Mouse (Mus musculus) kidney, embryonic 15.5 days (tissue): ENCODE data around the gene Klhl25. TPM values are rescaled to one million over a fixed set of nuclear protein-coding genes. Genes with fewer than 3 reads are reported as not detected.

Experiments used
- ATAC-seq: fragments of 200-750 bp; cut with Nextera tagmentation; replicated peaks from 2 replicates; pipeline ENCODE4 v1.8.0; 2017; ENCODE audit warnings: moderate TSS enrichment; ENCODE audit not compliant: low FRiP score
- H3K27ac ChIP-seq: fragments of 300-500 bp; sonication (generic); 2 replicates; pipeline ENCODE4 v1.5.1; 2015; ENCODE audit warnings: mild to moderate bottlenecking, inconsistent platforms
- H3K27me3 ChIP-seq: fragments of 300-500 bp; sonication (generic); 2 replicates; pipeline ENCODE4 v1.6.1; 2015; ENCODE audit warnings: inconsistent platforms
- H3K36me3 ChIP-seq: fragments of 300-500 bp; sonication (generic); 2 replicates; pipeline ENCODE4 v1.6.1; 2015; ENCODE audit warnings: inconsistent platforms
- H3K4me1 ChIP-seq: fragments of 300-500 bp; sonication (generic); 2 replicates; pipeline ENCODE4 v1.6.1; 2015; ENCODE audit warnings: inconsistent platforms
- H3K4me2 ChIP-seq: fragments of 300-500 bp; sonication (generic); 2 replicates; pipeline ENCODE4 v1.6.1; 2015; ENCODE audit warnings: moderate library complexity, mild to moderate bottlenecking, inconsistent platforms
- H3K4me3 ChIP-seq: fragments of 300-500 bp; sonication (generic); replicated peaks from 2 replicates; pipeline ENCODE4 v1.5.1; 2015; ENCODE audit warnings: mild to moderate bottlenecking, inconsistent platforms
- H3K9ac ChIP-seq: fragments of 300-500 bp; sonication (generic); 2 replicates; pipeline ENCODE4 v1.6.1; 2015; ENCODE audit warnings: mild to moderate bottlenecking, inconsistent platforms
- H3K9me3 ChIP-seq: fragments of 300-500 bp; sonication (generic); replicated peaks from 2 replicates; pipeline ENCODE4 v1.6.1; 2016; ENCODE audit warnings: inconsistent platforms
- WGBS: fragments of 180-500 bp; shearing (Covaris S2); methylation state at CpG from one replicate; pipeline ENCODE4 v1.1.7; 2015; ENCODE audit warnings: mixed read lengths; 5-methylcytosine and 5-hydroxymethylcytosine counted together
- polyA plus RNA-seq: library from polyadenylated mRNA; unstranded; fragments of >200 nt; fragmentation: Nextera tagmentation; extraction: Ambion mirVana; gene quantifications from 2 replicates; pipeline ENCODE4 v1.2.1, GENCODE M21; 2015

Klhl25 gene
- 15.4 and 16.9 TPM in 2 replicates for polyA plus RNA-seq

DNA sequence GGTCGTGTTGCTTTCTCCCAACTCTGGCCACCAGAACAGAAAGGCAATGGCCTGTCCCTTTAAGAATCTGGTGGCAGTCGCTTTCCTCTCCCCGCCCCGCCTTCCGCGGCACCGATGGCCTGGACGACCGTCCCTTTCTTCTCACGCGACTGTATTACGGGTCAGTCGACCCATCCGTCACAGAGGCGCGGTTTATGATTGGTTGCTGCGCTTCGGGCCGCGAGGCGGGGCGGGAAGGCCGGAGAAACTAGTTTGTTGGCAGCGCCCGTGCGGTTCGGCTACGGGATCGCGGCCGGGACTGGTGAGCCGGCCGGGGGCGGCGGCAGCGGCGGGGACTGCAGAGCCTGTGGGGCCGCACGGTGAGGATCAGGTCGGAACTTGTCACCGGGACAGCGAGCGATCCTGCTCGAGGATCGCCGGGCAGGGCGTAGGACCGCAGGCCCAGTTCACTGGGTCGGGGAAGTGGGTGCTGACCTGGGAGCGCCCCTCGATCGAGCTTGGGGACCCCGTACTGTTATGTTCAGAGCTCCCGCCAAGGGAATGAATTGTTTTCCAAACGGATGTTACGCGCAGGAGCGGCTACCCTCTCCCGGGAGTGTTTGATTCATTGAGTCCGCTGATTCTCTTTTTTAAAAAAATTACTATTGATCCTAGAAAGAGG lies at the start of gene Klhl25:
Gene Klhl25, plus strand, starts transcription at position 196 of the 661 bp plus-strand sequence.
- Histone ChIP-seq H3K4me1 (peaks cover 28% of the 10 kb centered on the region), H3K27ac (peak within 1 kb of the TSS; percentile 93), H3K36me3 (peaks cover 9% of the 10 kb centered on the region; the same call in 1 of the 2 replicates), H3K27me3 (no peaks in the 10 kb centered on the region), H3K9ac (peak within 1 kb of the TSS; percentile 94), H3K4me2 (peak within 1 kb of the TSS; percentile 86), H3K9me3 (no peaks in the 10 kb centered on the region), H3K4me3 (peak within 1 kb of the TSS; percentile 98)
- under 1% methylated on average over 60 of the region's 60 CpGs for WGBS
- peak; percentile 98 for ATAC-seq

DNA sequence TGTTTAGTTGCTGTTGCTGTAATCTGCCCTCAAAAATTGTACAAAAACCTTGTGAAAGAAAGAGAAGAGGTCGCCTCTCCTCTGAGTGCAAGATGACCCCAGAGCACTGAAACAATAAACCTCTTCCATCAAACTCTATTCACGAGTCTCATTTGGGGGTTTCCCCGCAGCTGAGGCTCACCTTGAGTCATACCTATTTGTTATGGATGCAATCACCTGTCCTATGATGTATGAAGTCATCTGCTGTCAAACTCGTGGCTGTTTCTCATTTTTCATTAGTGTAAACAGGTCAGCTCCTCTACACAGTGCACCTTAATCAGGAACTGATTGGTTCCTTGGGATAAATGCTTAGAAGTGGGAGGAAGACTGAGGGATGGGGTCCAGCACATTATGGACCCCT lies 47.6 kb upstream of the Klhl25 start:
- H3K27ac ChIP-seq: no peak overlapping the region
- no peak overlapping the region for H3K4me3 ChIP-seq
- 68% methylated on average over 4 of the region's 4 CpGs for WGBS

DNA sequence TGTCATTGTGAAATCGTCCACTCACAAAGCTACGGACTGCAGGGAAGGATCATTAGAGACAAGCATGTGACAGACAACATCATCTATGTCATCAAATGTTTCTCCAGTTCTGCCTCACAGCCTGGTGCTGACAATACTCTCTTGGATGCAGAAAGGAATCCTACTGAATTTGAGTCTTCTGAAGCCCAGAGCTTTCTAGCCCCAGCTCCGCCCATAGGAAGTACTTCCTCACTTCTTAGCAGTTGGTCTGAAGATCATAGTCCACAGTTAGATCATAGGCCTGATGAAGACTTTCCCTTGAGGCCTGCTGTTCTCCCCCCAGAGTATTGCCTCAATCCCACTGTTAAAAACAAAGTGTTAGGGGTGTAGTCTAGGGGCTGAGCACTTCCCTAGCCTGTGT lies 47.1 kb upstream of the Klhl25 start:
- Histone ChIP-seq H3K27ac (no peak overlapping the region), H3K9me3 (no peaks in the 10 kb centered on the region), H3K4me1 (peaks cover 13% of the 10 kb centered on the region), H3K9ac (no peak overlapping the region), H3K36me3 (no peaks in the 10 kb centered on the region), H3K27me3 (no peaks in the 10 kb centered on the region), H3K4me3 (no peak overlapping the region), H3K4me2 (no peak overlapping the region)
- WGBS: 89% methylated on average over 3 of the region's 3 CpGs
- ATAC-seq: no peak

More for the DNA sequence above, 47.6 kb upstream of the Klhl25 start:
- Histone ChIP-seq H3K36me3 (no peaks in the 10 kb centered on the region), H3K4me1 (peaks cover 10% of the 10 kb centered on the region), H3K9ac (no peak overlapping the region), H3K4me2 (no peak overlapping the region), H3K27me3 (no peaks in the 10 kb centered on the region), H3K9me3 (no peaks in the 10 kb centered on the region)
- no peak for ATAC-seq

DNA sequence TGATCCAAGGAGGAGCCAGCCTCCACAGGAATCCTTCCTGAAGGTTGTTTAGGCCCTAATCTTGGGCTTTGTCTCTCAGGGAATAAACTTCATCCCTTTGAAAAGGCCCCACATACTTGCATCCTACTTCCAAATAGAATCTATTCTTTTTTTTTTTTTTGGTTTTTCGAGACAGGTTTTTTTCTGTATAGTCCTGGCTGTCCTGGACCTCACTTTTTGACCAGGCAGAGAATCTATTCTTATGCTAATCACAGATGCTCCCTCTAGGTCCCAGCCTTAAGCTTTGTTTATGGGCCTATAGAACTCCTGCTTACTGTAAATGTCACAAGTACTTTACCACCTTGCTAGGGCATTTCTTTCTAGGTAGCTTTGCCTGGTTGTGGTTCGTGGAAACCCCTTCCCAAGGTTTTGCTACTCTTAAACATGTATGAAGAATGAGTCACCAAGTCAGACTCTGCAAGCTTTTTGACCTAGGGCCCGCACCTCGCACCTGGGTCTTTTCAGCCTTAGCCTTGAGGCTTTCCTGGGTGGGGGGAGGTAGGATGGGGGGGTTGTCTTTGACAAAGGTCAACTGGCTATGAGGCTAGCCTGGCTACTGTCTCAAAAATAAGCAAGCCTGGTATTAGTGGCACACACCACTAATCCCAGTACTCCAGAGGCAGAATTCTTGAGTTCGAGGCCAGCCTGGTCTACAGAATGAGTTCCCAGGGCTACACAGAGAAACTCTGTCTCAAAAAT lies 46.3 kb upstream of the Klhl25 start:
- no peak for ATAC-seq
- no peaks in the 10 kb centered on the region for H3K27me3 ChIP-seq
- H3K9ac ChIP-seq: no peak overlapping the region
- H3K9me3 ChIP-seq: no peaks in the 10 kb centered on the region
- 90% methylated on average over 5 of the region's 5 CpGs for WGBS
- H3K36me3 ChIP-seq: no peaks in the 10 kb centered on the region
- peaks cover 13% of the 10 kb centered on the region for H3K4me1 ChIP-seq
- no peak overlapping the region for H3K4me2 ChIP-seq
- H3K27ac ChIP-seq: no peak overlapping the region
- H3K4me3 ChIP-seq: no peak overlapping the region

DNA sequence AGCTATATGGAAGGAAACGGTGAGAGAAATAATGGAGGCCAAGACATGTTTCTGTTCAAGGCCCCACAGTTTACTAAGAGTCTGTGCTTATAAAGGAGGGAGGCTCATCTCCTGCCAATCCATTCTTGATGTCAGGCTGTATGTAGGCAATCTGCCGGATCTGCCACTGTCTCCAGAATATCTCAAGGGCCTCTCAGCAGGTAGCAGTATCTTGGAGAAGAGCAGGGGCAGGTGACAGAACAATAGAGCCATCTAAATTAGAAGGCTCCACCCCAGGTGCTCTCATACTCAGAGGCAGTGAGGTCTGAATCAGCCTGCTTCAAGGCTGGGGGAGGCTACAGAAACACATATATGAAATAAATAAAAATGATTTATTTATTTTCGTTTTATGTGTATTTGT lies 45.2 kb upstream of the Klhl25 start:
- WGBS: 80% methylated on average over 3 of the region's 3 CpGs

DNA sequence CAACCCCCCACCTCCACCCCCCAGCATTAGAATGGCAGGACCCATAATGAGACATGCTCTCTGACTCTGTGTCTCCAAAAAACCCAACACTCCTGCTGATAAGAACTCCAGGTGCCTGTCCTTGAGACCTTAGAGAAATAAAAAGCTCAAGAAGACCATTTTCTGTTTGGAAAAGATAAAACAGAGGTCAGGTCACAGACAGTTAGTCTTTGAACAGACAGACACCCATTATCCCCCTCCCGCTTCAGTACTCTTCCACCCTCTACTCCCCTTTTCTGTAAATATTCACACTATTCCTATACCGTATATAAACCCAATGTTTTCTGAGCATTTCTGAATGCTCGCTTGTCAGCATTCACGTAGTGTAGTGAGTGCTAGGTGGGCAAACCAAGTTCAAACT lies 41.9 kb upstream of the Klhl25 start:
- no peak overlapping the region for H3K4me3 ChIP-seq
- no peaks in the 10 kb centered on the region for H3K9me3 ChIP-seq
- 41% methylated on average over 4 of the region's 4 CpGs for WGBS
- H3K4me2 ChIP-seq: no peak overlapping the region
- H3K36me3 ChIP-seq: no peaks in the 10 kb centered on the region
- peaks cover 19% of the 10 kb centered on the region for H3K4me1 ChIP-seq
- ATAC-seq: no peak
- no peak overlapping the region for H3K9ac ChIP-seq
- no peaks in the 10 kb centered on the region for H3K27me3 ChIP-seq
- H3K27ac ChIP-seq: peak overlapping the region; percentile 16; the same call in 1 of the 2 replicates

More for the DNA sequence above, 45.2 kb upstream of the Klhl25 start:
- Histone ChIP-seq H3K4me3 (no peak overlapping the region), H3K9ac (no peak overlapping the region), H3K27me3 (no peaks in the 10 kb centered on the region), H3K4me2 (no peak overlapping the region), H3K36me3 (no peaks in the 10 kb centered on the region), H3K27ac (no peak overlapping the region), H3K4me1 (peaks cover 19% of the 10 kb centered on the region), H3K9me3 (no peaks in the 10 kb centered on the region)
- ATAC-seq: no peak

DNA sequence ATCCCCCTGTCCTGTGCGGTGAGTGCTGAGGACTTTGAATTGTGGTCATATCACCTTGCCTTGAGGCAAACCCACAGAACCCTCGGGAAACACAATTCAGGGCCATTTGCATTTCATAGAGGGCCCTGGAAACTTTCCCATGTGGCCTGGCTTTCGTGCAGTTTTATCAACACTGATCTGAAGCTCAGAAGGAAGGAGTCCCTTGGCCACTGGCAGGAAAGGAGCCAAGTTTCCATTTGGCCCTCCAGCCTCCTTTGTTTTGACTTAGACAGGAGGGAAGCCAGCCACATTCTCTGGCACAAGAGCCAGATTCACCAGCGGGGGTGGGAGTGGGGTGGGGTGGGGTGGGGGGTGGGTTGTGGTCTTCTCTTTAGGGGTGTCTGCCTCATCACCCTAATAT lies 41.4 kb upstream of the Klhl25 start:
- Histone ChIP-seq H3K27ac (peak overlapping the region; percentile 16; the same call in 1 of the 2 replicates), H3K4me2 (no peak overlapping the region), H3K36me3 (no peaks in the 10 kb centered on the region), H3K4me3 (no peak overlapping the region), H3K9ac (no peak overlapping the region), H3K9me3 (no peaks in the 10 kb centered on the region), H3K4me1 (peaks cover 19% of the 10 kb centered on the region), H3K27me3 (no peaks in the 10 kb centered on the region)
- ATAC-seq: no peak
- WGBS: 24% methylated on average over 4 of the region's 4 CpGs

DNA sequence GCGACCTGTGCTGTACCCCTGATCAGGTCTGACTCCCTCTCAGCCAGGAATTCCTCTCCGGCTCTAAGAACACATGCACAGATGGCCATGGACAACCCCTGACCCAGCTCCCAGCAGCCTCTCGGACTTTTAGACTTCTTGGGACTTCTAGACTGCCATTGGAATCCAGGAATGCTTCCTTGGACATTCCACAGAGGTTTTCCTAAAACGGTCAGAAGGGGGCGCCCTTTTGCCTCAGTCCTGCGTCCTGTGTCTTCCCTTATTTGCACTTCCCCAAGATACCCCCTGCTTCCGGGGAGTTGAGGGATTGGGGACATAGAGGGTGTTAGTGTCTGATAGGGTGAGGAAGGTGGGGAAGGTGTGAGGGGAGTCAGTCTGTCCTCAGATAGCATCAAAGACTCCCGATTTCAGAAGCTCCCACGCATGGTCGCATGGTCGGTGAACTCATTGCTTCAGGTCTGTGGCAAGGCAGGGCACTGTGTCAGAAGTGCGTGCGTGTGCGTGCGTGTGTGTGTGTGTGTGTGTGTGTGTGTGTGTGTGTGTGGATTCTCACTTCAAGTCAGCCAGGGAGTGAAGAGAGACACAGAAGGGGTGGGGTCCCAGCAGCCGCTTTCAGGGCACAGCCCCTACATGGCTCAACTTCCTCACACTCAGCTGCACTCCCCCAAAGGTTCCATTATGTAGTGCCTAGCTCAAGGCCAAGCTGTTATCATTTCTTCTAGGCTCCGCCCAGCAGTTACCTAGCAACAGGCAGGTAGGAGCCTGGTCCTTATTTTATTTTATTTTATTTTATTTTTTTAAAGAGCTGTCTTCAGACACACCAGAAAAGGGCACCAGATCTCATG lies 40.4 kb upstream of the Klhl25 start:
- Histone ChIP-seq H3K36me3 (no peaks in the 10 kb centered on the region), H3K4me3 (no peak overlapping the region), H3K27me3 (no peaks in the 10 kb centered on the region), H3K27ac (no peak overlapping the region), H3K9ac (no peak overlapping the region), H3K4me1 (peaks cover 19% of the 10 kb centered on the region), H3K9me3 (no peaks in the 10 kb centered on the region), H3K4me2 (no peak overlapping the region)
- WGBS: 49% methylated on average over 17 of the region's 17 CpGs
- peak; percentile 75 for ATAC-seq

DNA sequence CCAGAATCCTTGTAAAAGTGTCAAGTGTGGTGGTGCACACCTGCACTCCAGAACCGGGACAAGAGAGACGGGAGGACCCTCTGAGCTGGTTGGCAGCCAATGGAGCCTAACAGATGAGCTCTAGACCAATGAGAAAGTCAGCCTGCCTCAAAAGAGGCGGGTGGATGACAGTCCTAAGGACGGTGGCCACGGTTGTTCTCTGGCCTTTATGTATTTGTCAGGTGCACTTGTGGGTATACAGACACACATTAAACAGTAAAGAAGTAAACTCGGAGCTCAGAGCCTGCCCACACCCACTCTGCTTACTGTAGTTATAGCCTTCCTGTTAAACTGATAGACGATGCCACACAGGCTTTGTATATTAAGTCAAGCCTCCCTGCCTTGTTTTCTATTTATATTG lies 27.4 kb upstream of the Klhl25 start:
- 83% methylated on average over 7 of the region's 7 CpGs for WGBS

DNA sequence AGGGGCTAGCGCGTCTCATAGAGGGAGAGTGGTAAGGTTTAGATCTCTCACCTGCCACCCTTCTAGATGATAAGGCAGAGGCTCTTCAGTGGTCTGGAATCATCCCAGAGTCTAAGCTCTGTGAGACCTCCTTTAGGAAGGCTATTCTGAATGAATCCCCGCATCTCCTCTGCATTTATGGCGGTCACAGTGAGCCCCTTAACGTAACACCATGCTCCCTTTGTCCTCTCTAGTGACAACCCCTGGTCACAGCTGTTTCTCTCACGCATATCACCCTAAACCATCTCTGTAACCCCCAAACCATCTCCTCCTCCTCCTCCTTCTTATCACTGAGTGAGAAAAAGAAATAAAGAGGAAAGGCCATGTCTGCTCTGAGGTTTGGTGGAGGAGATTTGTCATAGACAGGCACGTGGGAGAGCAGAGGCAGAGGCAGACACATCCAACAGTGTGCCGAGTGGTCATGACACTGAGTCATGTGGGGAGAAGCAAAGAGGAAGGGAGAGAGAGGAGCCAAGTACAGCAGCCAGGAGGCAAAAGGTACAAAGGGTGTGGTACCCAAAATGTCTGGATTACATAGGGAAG lies 25.9 kb upstream of the Klhl25 start:
- Histone ChIP-seq H3K9me3 (no peaks in the 10 kb centered on the region), H3K27me3 (no peaks in the 10 kb centered on the region), H3K4me1 (no peaks in the 10 kb centered on the region), H3K4me2 (no peak overlapping the region), H3K9ac (no peak overlapping the region), H3K27ac (no peak overlapping the region), H3K4me3 (no peak overlapping the region), H3K36me3 (no peaks in the 10 kb centered on the region)
- WGBS: 74% methylated on average over 8 of the region's 8 CpGs
- no peak for ATAC-seq

More for the DNA sequence above, 27.4 kb upstream of the Klhl25 start:
- Histone ChIP-seq H3K36me3 (no peaks in the 10 kb centered on the region), H3K9me3 (no peaks in the 10 kb centered on the region), H3K4me1 (no peaks in the 10 kb centered on the region), H3K4me3 (no peak overlapping the region), H3K27me3 (no peaks in the 10 kb centered on the region), H3K4me2 (no peak overlapping the region), H3K9ac (no peak overlapping the region), H3K27ac (no peak overlapping the region)
- no peak for ATAC-seq

DNA sequence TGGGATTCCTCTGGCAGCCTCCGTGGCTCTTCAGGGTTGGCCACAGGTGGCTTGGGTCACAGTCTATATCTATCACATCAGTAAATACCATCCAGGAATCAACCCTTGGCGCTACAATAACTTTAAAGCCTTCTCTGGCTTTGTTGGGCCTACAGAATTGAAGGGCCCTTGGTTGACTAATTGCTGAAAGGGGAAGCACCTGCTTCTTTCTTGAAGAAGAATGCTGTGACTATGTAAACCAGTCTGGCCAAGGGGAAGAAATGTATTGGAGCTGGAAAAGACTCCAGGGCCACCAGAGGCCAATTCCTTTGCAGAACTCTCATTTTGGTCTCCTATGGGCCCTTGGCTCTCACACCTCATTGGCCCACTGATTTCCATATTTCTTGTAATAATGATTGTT lies 25.0 kb upstream of the Klhl25 start:
- no peaks in the 10 kb centered on the region for H3K27me3 ChIP-seq
- no peak overlapping the region for H3K4me2 ChIP-seq
- no peaks in the 10 kb centered on the region for H3K36me3 ChIP-seq
- H3K9me3 ChIP-seq: no peaks in the 10 kb centered on the region
- H3K9ac ChIP-seq: no peak overlapping the region
- ATAC-seq: no peak
- no peak overlapping the region for H3K27ac ChIP-seq
- H3K4me3 ChIP-seq: no peak overlapping the region
- H3K4me1 ChIP-seq: no peaks in the 10 kb centered on the region
- WGBS: 83% methylated on average over 2 of the region's 2 CpGs
